Mouse (Mus musculus) erythroblast, embryonic 14.5 days (primary cell): ENCODE data around the gene Ubqln4.

Source experiments
- GATA1 ChIP-seq: IDR thresholded peaks from 2 replicates; pipeline ENCODE4 v1.6.1; 2012; ENCODE audit warnings: low read length, inconsistent platforms, mixed read lengths
- TAL1 ChIP-seq: IDR thresholded peaks from 3 replicates; pipeline ENCODE4 v1.6.1; 2012; ENCODE audit warnings: low read length, inconsistent platforms, mixed read lengths

- TF ChIP-seq TAL1 (no peak), GATA1 (no peak)
Measured at GRCm38 (mm10) chr3:88591950-88592731, 38.6 kb downstream of the Ubqln4 start.
